Mouse (Mus musculus) CH12.LX (cell line): ENCODE data around the gene Lrrn4cl. TPM values are rescaled to one million over a fixed set of nuclear protein-coding genes. Genes with fewer than 3 reads are reported as not detected.
"Not testable (repeated sequence)": the region's sequence is repeated elsewhere in the genome, so short reads cannot be mapped to it uniquely, and the experiment has no call there.

Source experiments
- DNase-seq: peaks from one replicate; pipeline ENCODE4 v3.0.0-alpha.2; 2013; ENCODE audit errors: extremely low read depth
- H3K27ac ChIP-seq: 2 replicates; pipeline ENCODE4 v1.5.1; 2012; ENCODE audit warnings: low read depth, mild to moderate bottlenecking, control low read depth, moderate library complexity; ENCODE audit not compliant: insufficient read depth
- H3K27me3 ChIP-seq: replicated peaks from 2 replicates; pipeline ENCODE3; 2012; ENCODE audit warnings: inconsistent platforms
- H3K36me3 ChIP-seq, 2 experiments: replicated peaks in 1 of 2; 2 replicates each; pipeline versions ENCODE3 to v1.6.1; 2012; ENCODE audit warnings: inconsistent platforms in 1 of 2, low read length in 1 of 2, mild to moderate bottlenecking in 1 of 2, mixed read lengths in 1 of 2, moderate library complexity in 1 of 2; ENCODE audit not compliant: control insufficient read depth in 1 of 2, insufficient read depth in 1 of 2
- H3K4me1 ChIP-seq, 2 experiments: 2 replicates each; pipeline ENCODE4 v1.6.1; 2012; ENCODE audit warnings: inconsistent platforms in 1 of 2, moderate library complexity in 1 of 2; ENCODE audit not compliant: insufficient read depth in 2 of 2, control insufficient read depth in 1 of 2
- H3K4me2 ChIP-seq: 2 replicates; pipeline ENCODE4 v1.6.1; 2012; ENCODE audit warnings: low read depth, mild to moderate bottlenecking, control low read depth; ENCODE audit not compliant: poor library complexity, insufficient read depth, severe bottlenecking
- H3K4me3 ChIP-seq, 3 experiments: fragments of 150-350 bp in 1 of 3; sonication (generic) in 1 of 3; replicated peaks in 1 of 3; 2 replicates each; pipeline versions ENCODE3 to v1.5.1; 2011 to 2012; ENCODE audit warnings: low read depth in 2 of 3, low read length in 2 of 3, mild to moderate bottlenecking in 2 of 3, moderate library complexity in 2 of 3, control low read depth in 1 of 3, improper control_type of control experiment in 1 of 3, inconsistent platforms in 1 of 3, mixed read lengths in 1 of 3; ENCODE audit not compliant: poor library complexity in 1 of 3
- H3K79me2 ChIP-seq: replicated peaks from 2 replicates; pipeline ENCODE4 v1.6.1; 2012; ENCODE audit warnings: mild to moderate bottlenecking, moderate library complexity; ENCODE audit not compliant: control insufficient read depth, poor library complexity, insufficient read depth, severe bottlenecking; ENCODE audit errors: extremely low read depth
- H3K9ac ChIP-seq: 2 replicates; pipeline ENCODE4 v1.6.1; 2012; ENCODE audit warnings: low read depth, mild to moderate bottlenecking, control low read depth, moderate library complexity; ENCODE audit not compliant: insufficient read depth
- H3K9me3 ChIP-seq: replicated peaks from 2 replicates; pipeline ENCODE3; 2012; ENCODE audit warnings: low read length, inconsistent platforms, mixed read lengths
- CTCF ChIP-seq, 2 experiments: IDR thresholded peaks in 1 of 2; conservative IDR thresholded peaks in 1 of 2; 2 replicates each; pipeline ENCODE4 v1.5.1; 2011 to 2012; ENCODE audit warnings: low read depth in 2 of 2, low read length in 2 of 2, improper control_type of control experiment in 1 of 2, inconsistent platforms in 1 of 2, mild to moderate bottlenecking in 1 of 2, moderate library complexity in 1 of 2
- IRF4 ChIP-seq: IDR thresholded peaks from 2 replicates; pipeline ENCODE4 v1.6.1; 2014; ENCODE audit warnings: low read depth, mild to moderate bottlenecking, inconsistent platforms, low read length, improper control_type of control experiment
- JUN ChIP-seq: IDR thresholded peaks from 2 replicates; pipeline ENCODE4 v1.6.1; 2011; ENCODE audit warnings: low read depth, mild to moderate bottlenecking, low read length, improper control_type of control experiment, moderate library complexity; ENCODE audit not compliant: insufficient read depth
- JUND ChIP-seq: conservative IDR thresholded peaks from 2 replicates; pipeline ENCODE4 v1.6.1; 2011; ENCODE audit warnings: low read depth, low read length, improper control_type of control experiment
- KAT2A ChIP-seq: IDR thresholded peaks from 2 replicates; pipeline ENCODE4 v1.6.1; 2012; ENCODE audit warnings: low read length, improper control_type of control experiment, inconsistent platforms; ENCODE audit not compliant: insufficient replicate concordance
- MAFK ChIP-seq: IDR thresholded peaks from 2 replicates; pipeline ENCODE4 v1.6.1; 2011; ENCODE audit warnings: low read length, improper control_type of control experiment; ENCODE audit not compliant: insufficient replicate concordance
- PAX5 ChIP-seq: IDR thresholded peaks from 2 replicates; pipeline ENCODE4 v1.6.1; 2012; ENCODE audit warnings: low read length, inconsistent platforms, mixed read lengths
- POLR2AphosphoS2 ChIP-seq: IDR thresholded peaks from 2 replicates; pipeline ENCODE4 v1.6.1; 2011; ENCODE audit warnings: low read depth, low read length, improper control_type of control experiment
- RAD21 ChIP-seq: IDR thresholded peaks from 2 replicates; pipeline ENCODE4 v1.6.1; 2011; ENCODE audit warnings: low read depth, mild to moderate bottlenecking, low read length, improper control_type of control experiment, moderate library complexity
- RCOR1 ChIP-seq: conservative IDR thresholded peaks from 2 replicates; pipeline ENCODE4 v1.6.1; 2012; ENCODE audit warnings: low read depth, mild to moderate bottlenecking, inconsistent platforms, low read length, improper control_type of control experiment
- TCF12 ChIP-seq: IDR thresholded peaks from 2 replicates; pipeline ENCODE4 v1.6.1; 2014; ENCODE audit warnings: low read depth, mild to moderate bottlenecking, inconsistent platforms, low read length, improper control_type of control experiment
- USF1 ChIP-seq: IDR thresholded peaks from 2 replicates; pipeline ENCODE4 v1.6.1; 2014; ENCODE audit warnings: low read depth, mild to moderate bottlenecking, inconsistent platforms, low read length, improper control_type of control experiment
- ZC3H11A ChIP-seq: IDR thresholded peaks from 2 replicates; pipeline ENCODE4 v1.6.1; 2012; ENCODE audit warnings: low read depth, mild to moderate bottlenecking, inconsistent platforms, low read length, improper control_type of control experiment
- ZMIZ1 ChIP-seq: IDR thresholded peaks from 2 replicates; pipeline ENCODE4 v1.6.1; 2012; ENCODE audit warnings: low read depth, mild to moderate bottlenecking, inconsistent platforms, low read length, improper control_type of control experiment
- ZNF384 ChIP-seq: IDR thresholded peaks from 2 replicates; pipeline ENCODE4 v1.6.1; 2012; ENCODE audit warnings: low read depth, low read length, improper control_type of control experiment, inconsistent platforms
- dilution Hi-C: fragments of 300-500 bp; cut with MboI; formaldehyde crosslinking; loops from 2 replicates; pipeline ENCODE4 v1.14.3; 2020; ENCODE audit warnings: low sequenced_read_pairs; ENCODE audit not compliant: extremely low pct_unique_long_range_greater_than_20kb, extremely low pct_ligation_motif_present
- in situ Hi-C: fragments of 300-500 bp; cut with MboI; formaldehyde crosslinking; loops from 3 replicates; pipeline ENCODE4 v1.14.3; 2019; ENCODE audit warnings: low sequenced_read_pairs, low pct_ligation_motif_present, low pct_unique_long_range_greater_than_20kb, mixed read lengths
- polyA plus RNA-seq: library from polyadenylated mRNA; unstranded; fragments of >175 nt; gene quantifications from 2 replicates; pipeline ENCODE4 v1.2.1, GENCODE M21; 2012; ENCODE audit warnings: low read depth; ENCODE audit not compliant: insufficient read length
- total RNA-seq, 2 experiments: library from RNA; depleted of rRNA; stranded (reverse); fragments of 300-350 nt in 1 of 2; fragments of >200 nt in 1 of 2; gene quantifications; 2 replicates each; pipeline ENCODE4 v1.2.3; 2012 to 2014

Gene Lrrn4cl
- total and polyA plus RNA-seq, 3 experiments: 0.17 to 0.41 (median 0.31) TPM

DNA sequence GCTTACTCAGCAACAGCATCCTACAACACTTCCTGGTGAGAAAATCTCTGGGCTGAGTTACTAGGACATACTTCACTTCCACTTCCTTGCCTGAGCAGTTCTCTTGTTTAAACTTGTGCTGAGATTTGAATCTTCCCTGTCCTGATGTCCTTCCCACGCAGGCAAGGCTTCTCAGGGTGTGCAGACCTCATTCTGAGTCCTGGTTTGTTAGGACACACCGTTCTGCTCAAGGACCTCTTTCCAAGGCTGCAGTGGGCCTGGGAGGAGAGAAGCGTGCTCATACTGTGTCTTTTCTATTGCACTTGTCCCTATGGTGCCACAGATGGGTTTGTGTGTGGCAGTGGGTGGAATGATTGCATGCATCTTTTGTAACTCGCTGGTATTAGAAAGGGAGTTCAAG, 17.6 kb upstream of the Lrrn4cl start:
- H3K4me1 ChIP-seq: peaks cover 2 to 14% of the 10 kb centered on the region in 2 experiments; a peak in 2 of 4 replicates
- no peak for DNase-seq
- in situ Hi-C loops (loop anchor here (25.0 kb wide), 1 partner anchor 1029 kb away; no protein-coding TSS in a partner anchor), dilution Hi-C loops (no loop called here)
- H3K9me3 ChIP-seq: no peaks in the 10 kb centered on the region
- TF ChIP-seq USF1 (no peak), JUN (no peak), IRF4 (no peak), JUND (no peak), RCOR1 (no peak), PAX5 (no peak), ZC3H11A (no peak), ZMIZ1 (no peak), TCF12 (no peak), POLR2AphosphoS2 (no peak), KAT2A (no peak), CTCF (conservative IDR thresholded peaks at IDR 0.05 in 1 of 2, IDR thresholded peaks at IDR 0.05 in 1 of 2; ENCODE audit: low read depth in 2 of 2, low read length in 2 of 2) (no peak), MAFK (no peak), ZNF384 (no peak), RAD21 (no peak)
- no peak overlapping the region for H3K9ac ChIP-seq
- no peaks in the 10 kb centered on the region for H3K27me3 ChIP-seq
- peaks cover 8% of the 10 kb centered on the region for H3K79me2 ChIP-seq
- H3K27ac ChIP-seq: no peak overlapping the region
- no peak overlapping the region for H3K4me2 ChIP-seq
- H3K36me3 ChIP-seq: peaks cover 61 to 80% of the 10 kb centered on the region in 2 experiments
- H3K4me3 ChIP-seq: no peak overlapping the region

DNA sequence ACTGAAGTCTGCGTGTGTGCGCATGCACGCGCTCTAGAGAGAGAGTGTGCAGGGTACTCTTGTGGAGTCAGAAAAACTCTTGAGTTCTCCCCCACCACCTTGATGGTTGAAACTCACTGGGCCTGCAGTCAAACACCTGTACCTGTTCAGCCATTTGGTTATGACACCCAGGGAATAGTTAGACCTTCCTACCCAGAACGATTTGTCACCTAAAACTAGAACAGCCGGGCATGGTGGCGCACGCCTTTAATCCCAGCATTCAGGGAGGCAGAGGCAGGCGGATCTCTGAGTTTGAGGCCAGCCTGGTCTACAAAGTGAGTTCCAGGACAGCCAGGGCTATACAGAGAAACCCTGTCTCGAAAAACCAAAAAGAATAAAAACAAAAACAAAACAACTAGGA, 14.2 kb upstream of the Lrrn4cl start:
- H3K27ac ChIP-seq, H3K4me3 ChIP-seq, H3K9ac ChIP-seq, H3K9me3 ChIP-seq, DNase-seq, H3K27me3 ChIP-seq, H3K4me2 ChIP-seq, dilution Hi-C loops: not testable (repeated sequence)
- Histone ChIP-seq H3K79me2 (peaks cover 19% of the 10 kb centered on the region), H3K4me1 (peaks cover 9 to 42% of the 10 kb centered on the region in 2 experiments), H3K36me3 (peaks cover 29 to 53% of the 10 kb centered on the region in 2 experiments)
- TF ChIP-seq ZMIZ1: 0 out of 2 replicates have a peak, but pooled peaks have one; percentile 0
- in situ Hi-C loops: loop anchor here (25.0 kb wide), 1 partner anchor 1026 kb away; no protein-coding TSS in a partner anchor
